Mouse (Mus musculus) lung, embryonic 16.5 days (tissue): ENCODE measurements at regions not wholly inside any gene's neighbourhood (a gene's known extent, or its start where the extent isn't known, plus 50 kb on each side); places are given as distances from the start of the nearest gene placed in this dataset.

Source experiments
- ATAC-seq: fragments of 200-750 bp; cut with Nextera tagmentation; 2 replicates; pipeline ENCODE4 v1.8.0; 2017; ENCODE audit warnings: low read depth, mild to moderate bottlenecking, moderate library complexity
- H3K27ac ChIP-seq: fragments of 300-500 bp; sonication (generic); 2 replicates; pipeline ENCODE4 v1.5.1; 2014; ENCODE audit warnings: mild to moderate bottlenecking, control low read depth, low read length
- H3K27me3 ChIP-seq: fragments of 300-500 bp; sonication (generic); 2 replicates; pipeline ENCODE4 v1.6.1; 2014; ENCODE audit warnings: low read depth, low read length, mixed read lengths; ENCODE audit not compliant: control insufficient read depth, insufficient read depth
- H3K36me3 ChIP-seq: fragments of 300-500 bp; sonication (generic); 2 replicates; pipeline ENCODE4 v1.6.1; 2014; ENCODE audit warnings: low read length; ENCODE audit not compliant: control insufficient read depth, insufficient read depth
- H3K4me1 ChIP-seq: fragments of 300-500 bp; sonication (generic); replicated peaks from 2 replicates; pipeline ENCODE4 v1.6.1; 2014; ENCODE audit warnings: low read length, mixed read lengths; ENCODE audit not compliant: control insufficient read depth, insufficient read depth
- H3K4me2 ChIP-seq: fragments of 300-500 bp; sonication (generic); 2 replicates; pipeline ENCODE4 v1.6.1; 2014; ENCODE audit warnings: low read depth, low read length, control low read depth
- H3K4me3 ChIP-seq: fragments of 300-500 bp; sonication (generic); 2 replicates; pipeline ENCODE4 v1.5.1; 2014; ENCODE audit warnings: mild to moderate bottlenecking, low read length, control low read depth
- H3K9ac ChIP-seq: fragments of 300-500 bp; sonication (generic); 2 replicates; pipeline ENCODE4 v1.6.1; 2014; ENCODE audit warnings: low read length, control low read depth
- H3K9me3 ChIP-seq: fragments of 300-500 bp; sonication (generic); 2 replicates; pipeline ENCODE4 v1.6.1; 2016; ENCODE audit warnings: low read length; ENCODE audit not compliant: control insufficient read depth
- WGBS: fragments of 180-500 bp; shearing (Covaris S2); extraction: QIAGEN DNeasy Blood & Tissue Kit; methylation state at CpG from one replicate; pipeline ENCODE4 v1.1.7; 2014; 5-methylcytosine and 5-hydroxymethylcytosine counted together

DNA sequence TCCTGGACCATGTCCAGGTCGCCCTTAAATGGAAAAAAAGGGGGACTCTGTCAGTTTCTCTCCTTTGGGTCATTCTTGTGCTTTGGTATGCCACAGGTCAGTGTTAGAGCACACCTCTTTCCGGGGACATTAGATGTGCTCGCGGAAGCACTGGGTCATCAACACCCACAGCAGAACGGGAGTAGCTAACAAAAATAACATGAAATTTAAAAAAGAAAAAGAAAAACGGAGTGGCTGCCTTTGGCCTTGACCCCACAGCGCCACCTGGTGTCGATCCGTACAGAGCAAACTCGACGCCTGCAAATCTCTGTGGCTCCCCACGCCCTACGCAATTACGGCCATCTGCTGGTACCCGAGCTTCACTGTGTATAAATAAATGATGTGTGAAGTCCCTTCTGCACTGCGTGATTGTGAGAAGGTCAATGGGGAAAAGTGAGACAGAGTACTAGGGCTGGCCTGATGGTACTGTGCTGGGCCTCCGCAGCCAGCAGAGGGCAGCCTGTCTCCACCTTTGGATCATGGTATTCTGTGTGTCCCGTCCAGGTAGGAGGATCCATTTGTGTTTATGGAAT is 99.0 kb upstream of the Slc7a12 start:
- Histone ChIP-seq H3K4me1 (no peaks in the 10 kb centered on the region), H3K36me3 (no peaks in the 10 kb centered on the region), H3K27ac (no peak overlapping the region), H3K27me3 (no peaks in the 10 kb centered on the region), H3K9me3 (no peaks in the 10 kb centered on the region), H3K4me2 (peak overlapping the region; percentile 48), H3K9ac (no peak overlapping the region), H3K4me3 (peak overlapping the region; percentile 10)
- peak; percentile 91 for ATAC-seq
- 9% methylated on average over 18 of the region's 18 CpGs for WGBS

DNA sequence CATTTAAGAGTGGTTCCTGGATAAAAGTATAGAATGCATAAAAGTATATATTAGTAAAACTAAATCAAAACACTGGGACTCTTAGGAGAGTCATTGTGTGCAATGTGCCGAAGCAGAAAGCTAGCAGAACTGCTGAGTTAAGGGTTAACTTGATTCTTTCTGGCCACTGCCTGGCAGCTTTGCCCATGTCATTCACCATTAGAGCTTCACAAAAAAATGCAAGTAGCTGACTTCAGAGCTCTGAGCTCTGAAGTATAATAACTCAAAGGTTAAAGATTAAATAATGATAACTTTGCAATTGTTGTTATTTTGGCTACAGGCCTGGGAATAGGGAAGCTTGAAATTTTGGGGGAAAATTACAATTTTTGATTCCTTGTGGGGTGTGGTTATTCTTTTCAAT is 89.8 kb upstream of the Slc7a12 start:
- ATAC-seq, result no peak
- no peak overlapping the region for H3K27ac ChIP-seq
- 69% methylated on average over 1 of the region's 1 CpGs for WGBS
- H3K9me3 ChIP-seq, result no peaks in the 10 kb centered on the region
- no peak overlapping the region for H3K4me3 ChIP-seq
- H3K36me3 ChIP-seq, result no peaks in the 10 kb centered on the region
- no peak overlapping the region for H3K4me2 ChIP-seq
- H3K9ac ChIP-seq, result no peak overlapping the region
- no peaks in the 10 kb centered on the region for H3K27me3 ChIP-seq
- no peaks in the 10 kb centered on the region for H3K4me1 ChIP-seq

- Histone ChIP-seq H3K27ac (no peak overlapping the region), H3K4me3 (no peak overlapping the region), H3K4me1 (no peaks in the 10 kb centered on the region), H3K4me2 (no peak overlapping the region), H3K27me3 (no peaks in the 10 kb centered on the region), H3K9ac (no peak overlapping the region), H3K36me3 (no peaks in the 10 kb centered on the region), H3K9me3 (no peaks in the 10 kb centered on the region)
- WGBS, result 82% methylated on average over 3 of the region's 3 CpGs
- ATAC-seq, result no peak
Observed at GRCm38 (mm10) chr3:14398676-14399075, 81.8 kb upstream of the Slc7a12 start.

DNA sequence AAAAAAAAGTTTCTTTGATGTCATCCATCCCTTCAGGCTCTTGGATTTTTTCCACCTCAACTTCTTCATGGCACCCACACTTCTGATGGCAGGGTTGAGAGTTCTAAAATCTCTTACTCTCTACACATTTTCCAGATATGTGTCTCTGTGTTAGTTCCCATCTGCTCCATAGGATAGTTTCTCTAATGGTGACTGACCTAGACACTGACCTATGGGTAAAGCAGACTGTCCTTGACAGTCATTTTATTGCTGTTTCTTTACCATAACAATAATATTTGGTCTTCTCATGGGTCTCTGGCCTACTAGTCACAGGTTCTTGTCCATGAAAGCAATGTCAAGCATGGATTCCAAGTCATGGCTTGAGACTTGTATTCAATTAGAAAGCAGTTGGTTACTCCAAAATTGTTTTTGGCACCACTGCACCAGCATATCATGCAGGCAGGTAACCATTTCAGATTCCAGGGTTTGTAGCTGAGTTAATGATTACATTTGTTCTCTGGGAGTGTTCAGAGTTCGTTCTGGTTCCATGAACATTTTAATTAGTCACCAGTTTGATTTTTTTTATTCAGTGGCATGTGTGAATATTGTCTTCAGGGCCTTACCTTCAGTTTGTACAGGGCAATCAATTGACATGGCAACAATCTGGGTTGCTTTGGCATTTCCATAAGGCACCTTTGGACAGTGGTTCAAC is 71.9 kb upstream of the Slc7a12 start:
- Histone ChIP-seq H3K4me2 (no peak overlapping the region), H3K4me3 (no peak overlapping the region), H3K27ac (no peak overlapping the region), H3K27me3 (no peaks in the 10 kb centered on the region), H3K4me1 (no peaks in the 10 kb centered on the region), H3K9me3 (no peaks in the 10 kb centered on the region), H3K9ac (no peak overlapping the region), H3K36me3 (no peaks in the 10 kb centered on the region)
- 57% methylated on average over 1 of the region's 1 CpGs for WGBS
- no peak for ATAC-seq
